Mouse (Mus musculus): ENCODE data around the gene Gm9833. TPM values are rescaled to one million over a fixed set of nuclear protein-coding genes. Genes with fewer than 3 reads are reported as not detected.
A peak's percentile ranks its signal among the peaks of the same experiment; 100 is the strongest.
"Not testable (repeated sequence)": the region's sequence is repeated elsewhere in the genome, so short reads cannot be mapped to it uniquely, and the experiment has no call there.

Gm9833 gene
- 8.0 and 9.0 TPM in 2 replicates for polyA plus RNA-seq (2015; fragmentation: Nextera tagmentation; extraction: Ambion mirVana)

DNA sequence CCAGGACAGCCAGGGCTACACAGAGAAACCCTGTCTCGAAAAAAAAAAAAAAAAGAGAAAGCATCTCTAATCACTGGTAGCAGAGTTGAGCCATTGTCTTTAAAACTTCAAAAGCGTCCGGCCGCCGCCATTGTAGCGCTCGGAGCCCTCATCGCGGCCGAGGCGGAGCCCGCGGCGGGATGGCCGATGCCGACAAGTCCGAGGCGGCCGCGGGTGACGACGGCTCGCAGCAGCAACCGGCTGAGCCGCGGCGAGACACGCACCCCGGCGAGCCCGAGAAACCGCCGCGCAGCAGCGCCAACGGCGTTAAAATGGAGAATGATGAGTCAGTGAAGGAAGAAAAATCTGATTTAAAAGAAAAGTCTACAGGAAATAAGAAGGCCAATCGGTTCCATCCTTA is at the start of gene Gm9833:
Gene Gm9833 (plus strand): TSS at position 117 of the 400 bp plus-strand sequence.
- not testable (repeated sequence) for H3K9ac ChIP-seq (replicated peaks); H3K27ac ChIP-seq (replicated peaks); H3K27me3 ChIP-seq; H3K9me3 ChIP-seq; H3K4me1 ChIP-seq; H3K36me3 ChIP-seq
- peak; percentile 27; the same call in 1 of the 2 replicates for ATAC-seq (replicated peaks)
- 37% methylated on average over 38 of the region's 38 CpGs for WGBS
- Histone ChIP-seq H3K4me3 (peak within 1 kb of the TSS; percentile 32), H3K4me2 (replicated peaks) (peak within 1 kb of the TSS; percentile 39)

DNA sequence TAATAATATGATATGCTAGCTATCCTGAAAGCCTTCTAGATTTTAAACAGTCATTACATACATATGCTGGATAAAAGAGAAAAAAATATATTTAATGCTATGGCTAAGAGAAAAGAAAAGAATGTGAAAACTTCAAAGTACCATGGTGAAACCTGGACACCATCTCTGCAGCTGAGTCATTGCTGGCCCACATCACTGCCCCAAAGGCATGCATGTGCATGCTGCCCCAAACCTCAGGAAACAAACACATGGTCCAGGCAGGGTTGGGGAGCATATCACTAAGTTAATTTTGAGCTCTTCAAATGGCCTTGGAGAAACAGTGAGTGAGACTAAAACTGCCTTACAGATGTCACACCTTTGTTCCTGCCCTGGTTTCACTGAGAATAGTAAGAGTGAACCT is 17.8 kb upstream of the Gm9833 start:
- Histone ChIP-seq H3K9me3 (no peaks in the 10 kb centered on the region), H3K36me3 (no peaks in the 10 kb centered on the region), H3K4me1 (no peaks in the 10 kb centered on the region), H3K4me3 (no peak overlapping the region), H3K9ac (replicated peaks) (no peak overlapping the region), H3K27ac (replicated peaks) (no peak overlapping the region), H3K27me3 (no peaks in the 10 kb centered on the region), H3K4me2 (replicated peaks) (no peak overlapping the region)
- no peak for ATAC-seq (replicated peaks)

DNA sequence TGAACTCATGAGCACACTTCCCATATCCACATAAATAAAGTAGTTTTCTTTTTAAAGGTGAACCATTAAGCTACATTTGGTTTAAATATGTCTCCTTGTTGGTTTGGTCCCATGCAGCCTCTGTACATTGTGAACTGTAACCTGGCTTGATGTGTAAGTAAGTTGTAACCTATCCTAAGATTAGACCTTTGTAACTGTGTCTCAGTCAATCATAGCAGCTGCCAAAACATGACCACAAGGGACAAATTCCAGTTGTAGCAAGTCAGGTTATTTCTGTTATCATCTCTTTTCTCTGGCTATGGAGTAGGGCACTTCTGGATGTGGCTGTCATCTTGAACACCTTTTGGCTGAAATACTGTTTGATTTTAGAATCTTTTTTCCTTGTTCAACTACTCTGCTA is 12.1 kb upstream of the Gm9833 start:
- H3K27me3 ChIP-seq: no peaks in the 10 kb centered on the region
- ATAC-seq (replicated peaks): no peak
- H3K4me1 ChIP-seq: no peaks in the 10 kb centered on the region
- H3K36me3 ChIP-seq: no peaks in the 10 kb centered on the region
- no peak overlapping the region for H3K4me2 ChIP-seq (replicated peaks)
- no peaks in the 10 kb centered on the region for H3K9me3 ChIP-seq
- H3K9ac ChIP-seq (replicated peaks): no peak overlapping the region
- no peak overlapping the region for H3K27ac ChIP-seq (replicated peaks)
- no peak overlapping the region for H3K4me3 ChIP-seq

DNA sequence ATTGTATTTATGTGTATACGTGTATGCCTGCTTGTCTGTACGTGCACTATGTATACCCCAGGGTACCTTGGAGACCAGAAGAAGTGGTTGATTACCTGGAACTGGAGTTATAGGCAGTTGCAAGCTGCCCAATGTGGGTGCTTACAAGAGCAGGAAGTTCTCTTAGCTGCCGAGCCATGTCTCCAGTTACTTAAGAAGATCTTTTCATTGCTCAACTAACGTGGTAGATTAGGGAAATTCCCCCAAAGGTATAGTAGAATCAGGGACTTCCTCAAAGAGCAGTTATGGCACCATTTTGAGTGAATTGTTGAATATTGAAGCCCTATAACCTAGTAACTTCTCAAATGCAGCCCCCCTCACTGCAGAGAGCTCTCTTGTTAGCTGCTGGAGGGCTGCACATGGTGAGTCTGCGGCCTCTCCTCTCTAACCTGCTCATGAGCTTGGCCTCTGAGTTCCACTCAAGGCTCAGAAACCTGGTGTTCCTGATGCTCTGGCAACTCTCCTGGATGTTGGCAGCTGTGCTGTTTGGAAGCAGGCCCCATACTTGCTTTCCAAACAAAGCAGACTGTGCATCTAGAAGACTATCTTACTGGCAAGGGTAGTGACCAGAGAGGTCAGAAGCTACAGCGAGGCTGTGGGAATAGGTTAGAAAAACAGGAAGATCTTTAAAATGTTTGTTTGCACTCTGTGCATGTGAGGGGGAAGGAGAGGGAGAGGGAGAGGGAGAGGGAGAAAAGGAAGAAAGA is 10.6 kb upstream of the Gm9833 start:
- Histone ChIP-seq H3K9me3 (no peaks in the 10 kb centered on the region), H3K27ac (replicated peaks) (no peak overlapping the region), H3K9ac (replicated peaks) (no peak overlapping the region), H3K4me2 (replicated peaks) (no peak overlapping the region), H3K4me1 (no peaks in the 10 kb centered on the region), H3K4me3 (no peak overlapping the region), H3K27me3 (no peaks in the 10 kb centered on the region), H3K36me3 (no peaks in the 10 kb centered on the region)
- 91% methylated on average over 6 of the region's 6 CpGs for WGBS
- no peak for ATAC-seq (replicated peaks)

DNA sequence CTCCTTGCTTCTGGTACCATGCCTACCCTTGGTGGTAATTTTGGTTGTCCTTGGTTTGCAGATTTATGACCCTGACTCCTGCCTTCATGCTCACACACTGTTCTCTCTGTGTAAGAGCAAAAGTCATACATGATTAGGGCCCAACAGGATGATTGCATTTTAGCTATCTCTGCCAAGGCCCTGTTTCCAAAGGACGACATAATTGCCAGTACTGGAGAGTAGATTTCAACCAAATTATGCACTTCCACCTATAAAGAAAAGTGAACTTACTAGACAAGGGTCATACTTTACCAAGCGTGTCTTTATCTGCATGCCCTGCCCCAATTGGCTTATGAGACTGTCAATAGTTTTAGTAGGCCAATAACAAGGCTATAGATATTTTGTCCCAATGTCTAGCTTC is 9.8 kb upstream of the Gm9833 start:
- WGBS: 90% methylated on average over 2 of the region's 2 CpGs
- Histone ChIP-seq H3K9me3 (no peaks in the 10 kb centered on the region), H3K4me1 (no peaks in the 10 kb centered on the region), H3K36me3 (no peaks in the 10 kb centered on the region), H3K4me2 (replicated peaks) (no peak overlapping the region), H3K27me3 (no peaks in the 10 kb centered on the region), H3K4me3 (no peak overlapping the region), H3K9ac (replicated peaks) (no peak overlapping the region), H3K27ac (replicated peaks) (no peak overlapping the region)
- no peak for ATAC-seq (replicated peaks)

DNA sequence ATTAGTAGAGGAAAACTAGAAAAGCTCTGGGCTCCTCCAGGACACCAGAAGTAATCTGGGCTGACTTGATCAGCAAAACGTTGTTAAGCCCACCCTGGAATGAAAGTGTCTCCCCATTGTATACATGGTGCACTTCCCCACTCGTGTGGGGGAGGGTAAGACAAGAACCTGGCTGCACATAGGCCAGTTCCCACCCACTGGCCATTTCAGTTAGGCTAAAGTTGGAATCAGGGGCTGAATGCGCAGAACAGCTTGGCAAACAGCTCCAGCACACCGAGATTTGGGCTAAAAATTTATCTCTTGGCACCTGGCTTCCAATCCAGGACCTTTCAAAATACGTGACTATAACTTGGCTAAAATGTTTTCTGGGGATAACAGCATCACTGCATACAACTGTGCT is 6.6 kb upstream of the Gm9833 start:
- no peak for ATAC-seq (replicated peaks)
- H3K4me3 ChIP-seq: no peak overlapping the region
- H3K4me1 ChIP-seq: no peaks in the 10 kb centered on the region
- no peak overlapping the region for H3K27ac ChIP-seq (replicated peaks)
- no peaks in the 10 kb centered on the region for H3K36me3 ChIP-seq
- H3K9ac ChIP-seq (replicated peaks): no peak overlapping the region
- H3K27me3 ChIP-seq: no peaks in the 10 kb centered on the region
- WGBS: 67% methylated on average over 5 of the region's 5 CpGs
- H3K9me3 ChIP-seq: no peaks in the 10 kb centered on the region
- no peak overlapping the region for H3K4me2 ChIP-seq (replicated peaks)

DNA sequence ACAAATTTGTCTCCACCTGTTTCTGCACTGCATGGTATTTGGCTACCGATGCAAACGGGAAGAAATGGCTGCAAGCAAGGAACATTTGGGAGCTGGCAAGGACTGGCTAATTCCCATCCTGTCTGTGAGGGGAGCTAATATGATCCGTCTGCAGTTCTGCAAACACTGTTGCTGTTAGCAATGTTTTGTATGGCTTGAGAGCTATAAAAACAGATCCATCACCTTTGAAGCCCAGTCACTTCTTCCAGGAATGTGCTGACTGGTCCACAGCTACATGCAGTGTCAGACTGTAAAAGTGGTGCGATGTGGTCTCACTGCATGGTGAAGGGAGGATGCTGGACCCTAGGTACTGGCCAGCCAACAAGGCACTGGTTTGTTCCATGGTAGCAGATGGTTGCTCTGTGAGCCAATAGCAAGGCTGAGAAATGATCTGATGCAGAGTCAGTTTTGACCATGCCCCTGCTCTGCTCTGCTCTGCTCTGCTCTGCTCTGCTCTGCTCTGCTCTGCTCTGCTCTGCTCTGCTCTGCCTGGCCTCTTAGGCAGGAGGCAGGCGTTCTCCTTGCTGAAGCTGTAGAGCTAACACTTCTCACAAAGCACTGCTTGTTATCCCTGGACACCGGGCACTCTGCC is 5.9 kb upstream of the Gm9833 start:
- peak overlapping the region; percentile 5; the same call in 1 of the 2 replicates for H3K27ac ChIP-seq (replicated peaks)
- ATAC-seq (replicated peaks): peak; percentile 71
- no peaks in the 10 kb centered on the region for H3K9me3 ChIP-seq
- no peak overlapping the region for H3K4me3 ChIP-seq
- H3K36me3 ChIP-seq: no peaks in the 10 kb centered on the region
- H3K4me2 ChIP-seq (replicated peaks): no peak overlapping the region
- H3K9ac ChIP-seq (replicated peaks): no peak overlapping the region
- no peaks in the 10 kb centered on the region for H3K4me1 ChIP-seq
- H3K27me3 ChIP-seq: no peaks in the 10 kb centered on the region
- 58% methylated on average over 6 of the region's 6 CpGs for WGBS

DNA sequence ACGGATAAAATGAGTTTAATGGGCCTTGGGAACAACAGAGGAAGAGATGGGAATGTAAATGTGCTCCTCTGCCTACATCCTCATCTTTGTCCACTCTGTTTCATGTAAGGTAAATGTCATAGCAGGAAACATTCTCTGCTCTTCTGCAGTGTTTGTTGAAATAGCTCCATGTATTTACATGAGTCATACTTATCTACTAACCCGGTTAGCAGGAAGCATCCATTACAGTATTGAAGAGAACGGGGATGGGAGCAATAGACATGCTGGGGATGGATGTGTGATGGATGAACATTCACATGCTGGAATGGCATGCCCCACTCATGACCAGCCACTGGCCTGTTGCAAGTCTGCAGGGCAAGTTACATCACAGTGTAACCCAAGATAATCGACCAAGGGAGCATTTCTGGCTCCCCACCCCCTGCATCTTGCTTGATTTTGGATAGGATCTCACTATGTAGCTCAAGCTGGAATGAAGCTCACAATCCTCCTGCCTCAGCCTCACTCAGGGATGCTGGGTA is 5.3 kb upstream of the Gm9833 start:
- WGBS: 76% methylated on average over 4 of the region's 4 CpGs
- no peaks in the 10 kb centered on the region for H3K4me1 ChIP-seq
- peak overlapping the region; percentile 5; the same call in 1 of the 2 replicates for H3K27ac ChIP-seq (replicated peaks)
- ATAC-seq (replicated peaks): no peak
- H3K9me3 ChIP-seq: no peaks in the 10 kb centered on the region
- H3K27me3 ChIP-seq: no peaks in the 10 kb centered on the region
- no peak overlapping the region for H3K4me3 ChIP-seq
- H3K36me3 ChIP-seq: no peaks in the 10 kb centered on the region
- H3K4me2 ChIP-seq (replicated peaks): no peak overlapping the region
- H3K9ac ChIP-seq (replicated peaks): no peak overlapping the region

DNA sequence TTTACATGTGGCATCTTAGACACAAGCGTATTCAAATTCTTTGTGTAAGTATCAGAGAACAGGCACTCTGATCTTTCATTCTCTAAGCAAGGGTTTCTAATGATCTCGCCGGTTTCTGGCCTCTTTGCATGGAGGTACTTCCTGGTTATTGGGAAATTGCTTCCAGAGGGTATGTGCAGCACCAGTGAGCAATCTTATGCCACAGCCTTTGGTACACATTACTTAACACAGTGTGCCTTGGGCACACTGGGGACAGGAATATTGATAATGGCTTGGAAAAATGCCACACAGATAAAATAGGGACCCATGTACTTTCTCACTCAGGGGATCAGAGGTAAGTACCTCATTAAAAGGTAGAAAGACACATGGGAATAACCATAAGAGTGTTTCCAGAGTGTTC is 3.8 kb upstream of the Gm9833 start:
- H3K36me3 ChIP-seq: no peaks in the 10 kb centered on the region
- no peak overlapping the region for H3K4me2 ChIP-seq (replicated peaks)
- ATAC-seq (replicated peaks): no peak
- no peak overlapping the region for H3K4me3 ChIP-seq
- 82% methylated on average over 3 of the region's 3 CpGs for WGBS
- no peaks in the 10 kb centered on the region for H3K4me1 ChIP-seq
- no peaks in the 10 kb centered on the region for H3K27me3 ChIP-seq
- no peaks in the 10 kb centered on the region for H3K9me3 ChIP-seq
- H3K9ac ChIP-seq (replicated peaks): no peak overlapping the region
- H3K27ac ChIP-seq (replicated peaks): no peak overlapping the region

DNA sequence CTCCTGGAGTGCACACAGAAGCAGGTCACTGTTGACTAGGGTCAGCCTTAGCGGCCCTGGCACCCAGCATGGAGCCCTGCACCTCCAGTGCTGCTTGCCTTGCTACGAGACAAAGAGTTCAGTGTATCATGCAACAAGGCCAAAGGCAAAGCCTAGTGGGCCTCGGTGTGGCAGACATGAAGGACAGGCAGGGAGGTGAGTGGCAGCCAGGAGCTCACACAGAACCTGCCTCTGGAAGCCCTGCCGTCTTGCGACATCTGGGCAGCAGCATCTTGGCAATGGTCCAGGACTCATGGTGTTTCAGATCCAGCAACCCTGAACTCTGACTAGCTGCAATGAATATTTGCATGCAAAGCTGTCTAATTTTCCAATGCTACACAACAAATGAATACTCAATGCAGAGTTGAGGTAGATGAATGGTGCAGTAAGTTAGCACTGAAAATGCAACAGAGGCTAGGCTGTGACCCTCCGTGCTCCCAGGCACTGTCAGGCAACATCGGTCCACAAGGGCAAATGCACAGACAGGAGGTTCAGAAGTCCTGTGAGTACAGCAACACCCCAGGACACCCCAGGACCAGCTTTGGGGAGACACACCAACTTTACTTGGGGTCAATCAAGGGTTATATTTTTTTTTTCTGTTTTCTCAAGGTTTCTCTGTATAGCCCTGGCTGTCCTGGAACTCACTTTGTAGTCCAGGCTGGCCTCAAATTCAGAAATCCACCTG is 2.4 kb upstream of the Gm9833 start:
- no peak overlapping the region for H3K9ac ChIP-seq (replicated peaks)
- H3K36me3 ChIP-seq: no peaks in the 10 kb centered on the region
- H3K4me3 ChIP-seq: no peak overlapping the region
- H3K27me3 ChIP-seq: no peaks in the 10 kb centered on the region
- no peak overlapping the region for H3K27ac ChIP-seq (replicated peaks)
- no peaks in the 10 kb centered on the region for H3K4me1 ChIP-seq
- no peak for ATAC-seq (replicated peaks)
- H3K9me3 ChIP-seq: no peaks in the 10 kb centered on the region
- no peak overlapping the region for H3K4me2 ChIP-seq (replicated peaks)
- 74% methylated on average over 7 of the region's 7 CpGs for WGBS

DNA sequence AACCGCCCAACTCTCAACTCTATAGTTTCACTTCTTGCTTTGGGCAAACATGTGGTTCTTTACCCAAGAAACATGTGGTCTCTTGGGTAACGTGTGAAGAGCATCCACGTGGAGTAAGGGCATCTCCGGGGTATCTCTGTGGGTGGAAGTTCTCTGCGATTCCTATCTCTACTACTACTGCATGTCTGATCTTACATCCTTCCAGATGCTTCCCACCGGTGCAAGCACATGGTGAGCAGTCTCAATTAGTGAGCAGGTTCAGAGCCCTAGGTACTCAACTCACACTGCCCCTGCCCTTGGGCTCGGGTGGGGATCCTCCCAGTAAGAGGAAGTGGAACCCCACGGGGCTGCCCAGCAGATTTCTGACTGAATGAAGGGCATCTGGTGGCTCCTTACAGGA is 399 bp upstream of the Gm9833 start:
- no peak for ATAC-seq (replicated peaks)
- H3K27me3 ChIP-seq: no peaks in the 10 kb centered on the region
- WGBS: 93% methylated on average over 8 of the region's 8 CpGs
- peak overlapping the region; percentile 39; the same call in 1 of the 2 replicates for H3K4me2 ChIP-seq (replicated peaks)
- H3K9me3 ChIP-seq: no peaks in the 10 kb centered on the region
- H3K4me3 ChIP-seq: no peak overlapping the region
- no peaks in the 10 kb centered on the region for H3K36me3 ChIP-seq
- H3K9ac ChIP-seq (replicated peaks): no peak overlapping the region
- H3K4me1 ChIP-seq: peaks cover 4% of the 10 kb centered on the region; the same call in 1 of the 2 replicates
- H3K27ac ChIP-seq (replicated peaks): no peak overlapping the region

DNA sequence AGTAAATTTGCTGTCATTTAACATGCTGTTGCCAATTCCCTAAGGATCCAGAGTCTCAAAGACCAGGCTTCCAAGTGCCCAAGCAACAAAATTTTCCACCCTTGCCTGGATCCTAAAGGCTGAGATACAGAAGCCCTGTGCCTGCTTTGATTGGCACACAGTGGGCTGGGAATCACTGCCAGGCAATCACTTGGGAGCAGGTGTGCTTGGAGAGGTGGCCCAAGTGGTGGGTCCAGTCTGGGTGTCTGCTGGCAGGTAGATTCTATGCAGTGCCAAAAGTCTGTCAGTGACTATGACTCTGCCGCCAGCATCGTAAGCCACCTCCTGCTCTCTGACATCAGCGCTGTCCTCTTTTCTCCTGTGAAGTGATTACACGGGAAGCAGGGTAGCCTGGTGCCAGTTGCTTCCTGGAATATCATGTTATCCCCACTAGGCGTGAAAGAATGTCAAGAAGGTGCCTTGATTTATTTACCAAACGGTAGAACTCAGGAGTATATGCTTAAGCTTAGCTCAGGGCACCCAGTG is 3.8 kb downstream of the Gm9833 start:
- Histone ChIP-seq H3K36me3 (no peaks in the 10 kb centered on the region), H3K4me2 (replicated peaks) (no peak overlapping the region), H3K27ac (replicated peaks) (no peak overlapping the region), H3K4me3 (no peak overlapping the region), H3K4me1 (peaks cover 4% of the 10 kb centered on the region; the same call in 1 of the 2 replicates), H3K9ac (replicated peaks) (no peak overlapping the region), H3K27me3 (no peaks in the 10 kb centered on the region), H3K9me3 (no peaks in the 10 kb centered on the region)
- ATAC-seq (replicated peaks): peak; percentile 32; the same call in 1 of the 2 replicates
- WGBS: 77% methylated on average over 6 of the region's 6 CpGs
